Mouse (Mus musculus): ENCODE measurements around the gene S100a5.

DNA sequence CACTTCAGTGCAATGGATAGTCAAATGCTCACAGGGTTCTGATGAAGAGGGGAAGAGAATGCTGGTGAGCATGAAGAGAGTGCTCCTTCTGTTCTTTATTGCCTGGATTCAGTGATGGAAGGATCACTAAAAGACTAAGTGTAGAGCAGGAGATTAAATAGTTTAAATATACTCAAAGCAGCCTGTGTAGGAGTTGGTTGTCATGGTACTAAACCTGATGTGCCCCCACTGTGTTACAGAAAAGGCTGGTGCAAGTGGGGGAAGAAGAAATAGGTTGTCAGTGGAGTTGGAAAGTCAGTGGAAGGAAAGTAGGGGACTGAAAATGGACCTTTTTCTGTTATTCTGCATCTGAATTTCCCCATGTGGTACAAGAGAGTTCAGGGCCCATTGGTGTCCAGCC, 40.7 kb downstream of the S100a5 start:
- TF ChIP-seq POLR2A (IDR thresholded peaks at IDR 0.05; ENCODE audit: insufficient read depth, low read length): no peak
- TF ChIP-seq CTCF (IDR thresholded peaks at IDR 0.05; ENCODE audit: low read depth, low read length): no peak
- TF ChIP-seq EP300 (IDR thresholded peaks at IDR 0.05; ENCODE audit: insufficient read depth, low read depth, low read length): no peak

Measured in ES-Bruce4 (cell line).